Mouse (Mus musculus): ENCODE data around the gene Cyth1. TPM values are rescaled to one million over a fixed set of nuclear protein-coding genes. Genes with fewer than 3 reads are reported as not detected.

Cyth1 gene
- polyA plus RNA-seq, 1 experiment = 0.14 TPM

DNA sequence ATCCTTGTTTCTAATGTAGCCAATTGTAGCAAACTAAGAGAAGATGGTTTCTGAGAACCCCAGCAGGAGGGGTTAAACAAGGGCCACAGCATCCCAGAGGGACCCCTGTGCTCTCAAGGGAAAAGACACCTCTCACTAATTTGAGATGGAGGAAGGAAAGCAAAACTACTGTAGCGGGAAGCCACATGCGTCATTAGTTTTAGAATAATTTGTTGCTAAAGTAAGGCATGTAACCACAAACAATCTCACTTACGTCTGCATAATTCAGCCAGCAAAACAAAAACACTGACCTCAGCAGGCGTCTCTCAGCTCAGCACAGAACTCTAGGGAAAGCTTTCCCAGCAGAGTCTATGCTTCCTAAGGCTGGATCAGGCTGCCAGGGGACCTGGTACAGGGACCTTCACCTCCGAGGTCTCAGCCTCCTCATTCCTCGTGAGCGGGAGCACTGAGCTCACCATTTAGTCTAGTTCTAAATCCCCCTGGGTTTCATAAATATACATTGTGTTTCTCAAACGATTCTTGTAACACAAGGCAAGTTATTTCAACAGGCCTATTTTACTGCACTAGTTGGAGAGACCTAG, 91.8 kb downstream of the Cyth1 start:
- no peaks in the 10 kb centered on the region for H3K4me1 ChIP-seq (ENCODE audit: control insufficient read depth)
- H3K9me3 ChIP-seq (ENCODE audit: control insufficient read depth, low read length) = peaks cover 2% of the 10 kb centered on the region

DNA sequence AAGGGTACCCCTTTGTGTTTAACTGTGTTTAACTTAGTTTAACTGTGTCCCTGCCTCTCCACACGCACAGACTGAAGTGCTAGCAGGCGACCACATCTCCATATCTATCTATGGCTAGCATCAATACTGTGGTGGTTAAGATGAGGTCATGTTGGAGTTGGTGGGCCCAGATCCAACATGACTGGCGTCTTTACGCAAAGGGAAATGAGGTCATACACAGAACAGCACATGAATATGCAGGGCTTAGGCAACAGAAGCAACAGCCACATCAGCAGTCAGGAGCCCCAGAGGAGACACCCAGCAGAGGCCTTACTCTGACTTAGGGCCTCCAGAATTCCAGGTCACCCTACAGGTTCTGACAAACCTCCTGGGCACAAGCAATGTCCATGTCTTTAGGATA, 95.4 kb downstream of the Cyth1 start:
- TF ChIP-seq TAL1 (IDR thresholded peaks at IDR 0.05; ENCODE audit: low read length) (no peak), GATA1 (IDR thresholded peaks at IDR 0.05; ENCODE audit: low read length) (no peak)
- no peaks in the 10 kb centered on the region for H3K36me3 ChIP-seq (ENCODE audit: control insufficient read depth)
- H3K9me3 ChIP-seq (ENCODE audit: control insufficient read depth, low read length) = peaks cover 13% of the 10 kb centered on the region
- H3K27me3 ChIP-seq (ENCODE audit: control insufficient read depth) = no peaks in the 10 kb centered on the region
- H3K4me3 ChIP-seq (replicated peaks) = no peak overlapping the region
- no peaks in the 10 kb centered on the region for H3K4me1 ChIP-seq (ENCODE audit: control insufficient read depth)

More for the DNA sequence above, 91.8 kb downstream of the Cyth1 start:
- H3K27me3 ChIP-seq (ENCODE audit: control insufficient read depth) = no peaks in the 10 kb centered on the region
- H3K36me3 ChIP-seq (ENCODE audit: control insufficient read depth) = no peaks in the 10 kb centered on the region
- TF ChIP-seq GATA1 (IDR thresholded peaks at IDR 0.05; ENCODE audit: low read length) (no peak), TAL1 (IDR thresholded peaks at IDR 0.05; ENCODE audit: low read length) (no peak)
- H3K4me3 ChIP-seq (replicated peaks) = no peak overlapping the region

DNA sequence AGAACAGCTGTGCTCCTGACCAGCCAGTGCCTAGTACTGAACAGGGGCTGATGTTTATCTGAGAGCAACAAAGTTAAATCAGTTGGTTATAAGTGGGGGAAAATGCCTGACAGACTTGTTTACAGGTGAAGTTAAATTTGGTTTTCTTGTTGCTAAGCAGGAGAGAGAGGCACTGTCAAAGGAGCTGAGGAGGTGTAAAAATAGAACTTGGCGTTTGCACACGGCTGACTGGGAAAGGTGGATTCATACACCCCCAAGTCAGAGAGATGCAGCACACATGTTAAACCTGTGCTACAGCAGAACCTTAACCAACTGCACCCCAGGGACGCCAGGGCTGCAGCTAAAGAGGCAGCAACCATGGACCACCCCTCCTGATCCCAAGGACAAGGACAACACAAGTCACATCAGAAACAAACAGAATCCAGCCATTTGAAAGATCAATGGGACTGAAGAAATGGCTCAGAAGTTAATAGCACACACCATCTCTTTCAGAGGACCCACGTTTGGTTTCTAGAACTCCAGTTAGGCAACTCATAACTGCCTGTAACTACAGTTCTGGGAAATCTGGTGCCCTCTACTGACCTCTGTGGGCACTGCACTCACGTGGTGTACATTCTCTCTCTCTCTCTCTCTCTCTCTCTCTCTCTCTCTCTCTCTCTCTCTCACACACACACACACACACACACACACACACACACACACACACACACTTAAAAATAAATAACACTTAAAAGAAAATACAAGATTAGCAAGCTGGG, 96.8 kb downstream of the Cyth1 start:
- Histone ChIP-seq H3K9me3 (ENCODE audit: control insufficient read depth, low read length) (peaks cover 13% of the 10 kb centered on the region), H3K27me3 (ENCODE audit: control insufficient read depth) (no peaks in the 10 kb centered on the region), H3K36me3 (ENCODE audit: control insufficient read depth) (no peaks in the 10 kb centered on the region), H3K4me1 (ENCODE audit: control insufficient read depth) (no peaks in the 10 kb centered on the region), H3K4me3 (replicated peaks) (no peak overlapping the region)
- TF ChIP-seq TAL1 (IDR thresholded peaks at IDR 0.05; ENCODE audit: low read length) (no peak), GATA1 (IDR thresholded peaks at IDR 0.05; ENCODE audit: low read length) (no peak)

DNA sequence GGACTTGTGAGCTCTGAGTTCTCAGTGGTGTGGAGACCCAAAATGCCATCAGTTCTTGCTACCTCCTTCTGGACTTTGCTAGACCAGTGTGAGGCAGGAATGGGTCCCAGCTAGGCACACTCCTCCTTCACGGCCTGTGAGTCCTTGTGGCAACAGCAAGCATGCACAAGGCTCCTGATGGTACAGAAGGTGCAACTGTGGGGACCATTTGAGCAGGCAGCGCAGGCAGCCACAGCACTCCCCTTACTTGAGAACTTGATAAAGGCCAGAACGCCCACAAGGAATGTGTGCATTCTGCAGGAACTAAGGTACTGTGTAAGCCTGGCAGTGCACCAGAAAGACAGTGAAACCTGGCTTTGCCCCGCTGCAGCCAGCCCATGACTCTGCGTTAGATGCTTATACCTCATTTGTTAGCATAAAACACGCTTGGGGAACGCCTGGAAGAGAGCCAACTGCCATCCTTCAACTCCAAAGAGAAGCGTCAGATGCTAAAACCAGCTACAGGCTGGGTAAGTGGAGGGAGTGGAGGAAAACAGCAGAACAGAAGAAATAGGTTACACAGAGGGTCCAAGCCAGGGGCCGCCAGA, 98.2 kb downstream of the Cyth1 start:
- no peaks in the 10 kb centered on the region for H3K27me3 ChIP-seq (ENCODE audit: control insufficient read depth)
- no peaks in the 10 kb centered on the region for H3K36me3 ChIP-seq (ENCODE audit: control insufficient read depth)
- H3K4me3 ChIP-seq (replicated peaks) = no peak overlapping the region
- no peak for TF ChIP-seq GATA1 (IDR thresholded peaks at IDR 0.05; ENCODE audit: low read length)
- TF ChIP-seq TAL1 (IDR thresholded peaks at IDR 0.05; ENCODE audit: low read length) = no peak
- H3K9me3 ChIP-seq (ENCODE audit: control insufficient read depth, low read length) = peaks cover 13% of the 10 kb centered on the region
- H3K4me1 ChIP-seq (ENCODE audit: control insufficient read depth) = no peaks in the 10 kb centered on the region

DNA sequence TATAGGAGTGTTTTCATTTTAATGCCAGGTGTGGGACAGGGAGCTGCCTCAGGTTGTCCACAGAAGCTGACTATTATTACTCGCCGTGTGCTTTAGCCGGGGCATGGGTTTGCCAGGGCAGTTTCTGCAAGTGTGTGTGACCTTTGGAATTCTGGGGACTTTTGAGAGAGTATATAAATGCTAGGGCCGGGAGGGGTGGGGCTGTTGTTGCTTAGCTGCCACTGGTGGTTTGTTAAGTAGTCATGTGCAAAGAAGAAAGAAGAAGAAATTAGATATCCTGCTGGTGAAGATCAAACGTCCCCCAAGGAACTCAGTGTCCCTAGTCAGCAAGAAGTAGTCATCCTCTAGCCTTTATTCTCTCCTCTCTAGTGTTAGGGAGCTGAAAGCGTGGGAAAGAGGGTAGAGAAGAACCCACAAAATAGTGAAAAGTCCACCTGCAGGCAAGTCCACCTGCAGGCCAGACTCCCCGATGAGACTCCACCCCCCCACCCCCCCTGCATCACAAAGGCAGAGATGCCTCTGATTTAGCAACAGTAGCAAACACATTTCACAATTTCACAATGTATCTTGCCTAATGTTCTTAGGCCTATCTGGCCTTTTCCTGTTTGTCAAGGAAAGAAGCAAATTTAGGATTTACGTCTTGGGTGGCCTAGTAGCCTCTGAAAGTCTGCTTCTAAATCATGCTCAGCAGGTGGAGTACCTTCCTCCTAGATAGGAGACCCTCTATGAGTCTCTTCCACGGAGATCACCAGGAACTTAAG, 100.3 kb downstream of the Cyth1 start:
- no peaks in the 10 kb centered on the region for H3K36me3 ChIP-seq (ENCODE audit: control insufficient read depth)
- TF ChIP-seq GATA1 (IDR thresholded peaks at IDR 0.05; ENCODE audit: low read length) (no peak), TAL1 (IDR thresholded peaks at IDR 0.05; ENCODE audit: low read length) (no peak)
- H3K4me1 ChIP-seq (ENCODE audit: control insufficient read depth) = no peaks in the 10 kb centered on the region
- H3K4me3 ChIP-seq (replicated peaks) = no peak overlapping the region
- no peaks in the 10 kb centered on the region for H3K27me3 ChIP-seq (ENCODE audit: control insufficient read depth)
- peaks cover 13% of the 10 kb centered on the region for H3K9me3 ChIP-seq (ENCODE audit: control insufficient read depth, low read length)

DNA sequence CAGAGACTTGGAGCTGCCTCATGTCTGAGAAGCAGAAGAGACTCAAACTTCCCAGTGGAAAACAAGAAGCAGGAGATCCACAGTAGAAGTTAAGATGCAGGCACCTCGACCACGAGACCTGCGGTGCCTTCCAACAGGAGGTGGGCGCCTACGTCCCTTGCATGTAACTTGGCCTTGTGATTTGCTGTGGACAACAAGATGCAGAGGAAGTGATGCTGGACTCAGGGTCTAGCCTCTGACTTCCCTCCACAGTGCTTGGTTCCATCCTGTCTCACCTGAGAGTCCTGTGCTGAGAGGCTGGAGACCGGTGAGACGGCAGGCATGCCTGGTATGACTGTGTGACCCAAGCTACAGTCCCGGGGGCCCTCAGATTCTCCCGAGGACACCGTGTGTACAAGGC, 101.9 kb downstream of the Cyth1 start:
- TF ChIP-seq TAL1 (IDR thresholded peaks at IDR 0.05; ENCODE audit: low read length) (no peak), GATA1 (IDR thresholded peaks at IDR 0.05; ENCODE audit: low read length) (no peak)
- Histone ChIP-seq H3K4me1 (ENCODE audit: control insufficient read depth) (no peaks in the 10 kb centered on the region), H3K4me3 (replicated peaks) (no peak overlapping the region), H3K27me3 (ENCODE audit: control insufficient read depth) (no peaks in the 10 kb centered on the region), H3K36me3 (ENCODE audit: control insufficient read depth) (no peaks in the 10 kb centered on the region), H3K9me3 (ENCODE audit: control insufficient read depth, low read length) (peaks cover 10% of the 10 kb centered on the region)

DNA sequence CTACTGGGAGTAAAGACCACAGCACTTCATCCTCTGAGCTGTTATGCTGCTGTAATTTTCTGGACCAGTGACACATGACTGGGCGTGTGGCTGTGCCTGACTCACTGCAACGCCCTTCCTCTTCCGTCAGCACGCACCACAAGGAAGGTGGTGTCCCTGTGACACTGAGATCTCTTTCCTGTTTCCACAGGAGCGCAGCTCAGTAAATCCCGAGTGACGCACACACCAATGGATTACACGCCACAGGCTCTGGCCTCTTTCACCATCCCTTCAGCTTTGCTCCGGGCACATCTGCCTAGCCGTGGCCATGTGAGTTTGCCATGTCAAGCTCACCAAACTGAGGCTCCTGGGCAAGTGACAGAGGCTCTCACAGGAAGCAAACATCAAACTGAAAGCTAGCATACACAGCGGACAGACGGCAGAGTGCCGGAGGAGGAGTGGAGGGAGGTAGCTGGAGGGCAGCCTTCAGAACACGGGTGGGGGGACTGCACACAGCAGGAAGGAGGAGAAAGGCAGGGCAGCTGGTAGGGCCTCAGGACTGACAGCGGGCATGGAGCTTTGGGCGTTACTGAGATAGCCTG, 102.5 kb downstream of the Cyth1 start:
- Histone ChIP-seq H3K36me3 (ENCODE audit: control insufficient read depth) (no peaks in the 10 kb centered on the region), H3K9me3 (ENCODE audit: control insufficient read depth, low read length) (peaks cover 4% of the 10 kb centered on the region), H3K4me3 (replicated peaks) (no peak overlapping the region), H3K27me3 (ENCODE audit: control insufficient read depth) (no peaks in the 10 kb centered on the region), H3K4me1 (ENCODE audit: control insufficient read depth) (no peaks in the 10 kb centered on the region)
- TF ChIP-seq GATA1 (IDR thresholded peaks at IDR 0.05; ENCODE audit: low read length) = no peak
- no peak for TF ChIP-seq TAL1 (IDR thresholded peaks at IDR 0.05; ENCODE audit: low read length)

DNA sequence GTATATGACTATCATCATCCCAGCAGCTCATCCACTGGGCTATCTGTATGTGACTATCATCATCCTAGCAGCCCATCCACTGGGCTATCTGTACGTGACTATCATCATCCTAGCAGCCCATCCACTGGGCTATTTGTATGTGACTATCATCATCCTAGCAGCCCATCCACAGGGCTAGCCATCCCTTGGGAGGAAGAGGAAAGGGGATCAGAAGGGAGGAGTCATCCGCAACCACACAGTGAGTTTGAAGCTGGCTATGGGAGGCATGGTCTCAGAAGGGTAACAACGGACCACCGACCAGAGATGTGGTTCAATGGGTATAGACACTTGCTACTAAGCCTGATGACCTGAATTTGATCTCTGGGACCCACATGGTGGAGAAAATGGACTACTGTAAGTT, 103.3 kb downstream of the Cyth1 start:
- Histone ChIP-seq H3K4me3 (replicated peaks) (no peak overlapping the region), H3K27me3 (ENCODE audit: control insufficient read depth) (no peaks in the 10 kb centered on the region), H3K9me3 (ENCODE audit: control insufficient read depth, low read length) (no peaks in the 10 kb centered on the region), H3K36me3 (ENCODE audit: control insufficient read depth) (no peaks in the 10 kb centered on the region), H3K4me1 (ENCODE audit: control insufficient read depth) (no peaks in the 10 kb centered on the region)
- TF ChIP-seq GATA1 (IDR thresholded peaks at IDR 0.05; ENCODE audit: low read length) (no peak), TAL1 (IDR thresholded peaks at IDR 0.05; ENCODE audit: low read length) (no peak)

Measured in erythroblast, embryonic 14.5 days (primary cell).